Mouse (Mus musculus) thymus, postnatal 0 days (tissue): ENCODE results near the gene Ghr. TPM values are rescaled to one million over a fixed set of nuclear protein-coding genes. Genes with fewer than 3 reads are reported as not detected.

Source experiments
- DNase-seq: peaks from one replicate; pipeline ENCODE4 v3.0.0-alpha.2; 2015; ENCODE audit warnings: low spot score
- polyA plus RNA-seq: library from polyadenylated mRNA; unstranded; fragments of >200 nt; fragmentation: Nextera tagmentation; extraction: Ambion mirVana; gene quantifications from 2 replicates; pipeline ENCODE4 v1.2.1, GENCODE M21; 2015

The Ghr gene
- polyA plus RNA-seq, 1 experiment from 2014 or later = 5.4 TPM

DNA sequence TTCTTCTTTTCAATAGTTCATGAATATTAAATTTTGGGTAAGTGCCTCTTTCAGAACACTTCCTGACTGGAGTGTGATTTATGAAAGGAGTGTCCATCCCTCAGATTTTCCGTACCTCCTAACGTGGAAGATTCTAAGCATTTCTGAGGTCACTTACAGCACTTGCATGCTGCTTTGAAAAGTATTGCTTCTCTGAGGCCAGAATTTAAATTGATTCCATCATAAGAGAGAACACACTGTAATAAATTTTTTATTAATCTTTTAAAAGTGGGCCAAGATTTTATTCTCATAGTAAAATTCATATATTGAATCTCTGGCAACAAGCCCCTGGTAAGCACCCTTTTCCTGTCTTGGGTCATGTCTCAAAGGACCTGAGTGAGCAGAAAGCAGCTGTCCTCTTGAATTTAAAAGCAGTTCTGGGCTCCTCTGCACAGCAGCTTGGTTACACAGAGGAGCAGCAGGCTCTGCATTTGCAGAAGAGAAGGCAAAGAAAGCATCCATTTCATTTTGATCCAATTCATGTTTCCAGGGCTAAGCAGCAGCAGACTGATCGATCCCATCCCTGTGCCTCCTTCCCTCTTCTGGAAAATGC, 46.9 kb downstream of the Ghr start:
- DNase-seq = no peak

DNA sequence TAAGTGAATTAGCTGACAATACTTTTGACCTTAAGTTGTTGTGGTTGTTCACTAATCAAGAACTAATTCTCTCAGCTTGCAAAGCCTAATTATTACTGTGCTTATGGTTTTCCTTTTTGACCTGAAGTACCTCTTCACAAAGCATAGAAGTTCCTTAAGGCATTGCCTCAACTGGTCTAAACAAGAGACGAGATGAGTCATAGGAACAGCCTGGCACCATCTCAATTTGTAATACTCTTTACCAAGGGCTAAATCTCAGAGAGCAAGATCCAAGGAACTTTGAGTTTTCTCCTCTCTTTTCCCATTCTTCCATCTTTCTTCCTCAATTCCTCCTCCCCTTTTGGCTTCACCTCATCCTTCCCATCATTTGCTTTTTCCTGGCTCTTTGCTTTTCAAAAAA, 69.3 kb downstream of the Ghr start:
- DNase-seq = no peak

DNA sequence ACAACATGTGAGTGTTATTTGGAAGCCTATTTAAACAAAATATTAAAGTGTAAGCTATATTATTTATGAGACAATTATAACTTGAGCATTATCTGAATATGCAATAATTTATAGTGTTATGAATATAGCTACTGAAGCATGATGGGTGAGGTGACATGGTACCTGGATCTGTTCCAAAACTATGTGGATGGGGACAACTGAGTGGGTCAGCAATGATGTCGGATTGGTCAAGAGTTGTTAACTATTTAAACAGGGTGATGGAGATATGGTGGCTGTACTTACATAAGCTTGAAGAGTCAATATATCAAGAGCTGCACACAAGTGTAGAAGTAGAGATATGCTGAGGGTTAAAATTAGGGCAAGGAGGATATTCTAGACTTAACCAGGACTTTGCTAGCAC, 70.9 kb downstream of the Ghr start:
- DNase-seq = no peak

DNA sequence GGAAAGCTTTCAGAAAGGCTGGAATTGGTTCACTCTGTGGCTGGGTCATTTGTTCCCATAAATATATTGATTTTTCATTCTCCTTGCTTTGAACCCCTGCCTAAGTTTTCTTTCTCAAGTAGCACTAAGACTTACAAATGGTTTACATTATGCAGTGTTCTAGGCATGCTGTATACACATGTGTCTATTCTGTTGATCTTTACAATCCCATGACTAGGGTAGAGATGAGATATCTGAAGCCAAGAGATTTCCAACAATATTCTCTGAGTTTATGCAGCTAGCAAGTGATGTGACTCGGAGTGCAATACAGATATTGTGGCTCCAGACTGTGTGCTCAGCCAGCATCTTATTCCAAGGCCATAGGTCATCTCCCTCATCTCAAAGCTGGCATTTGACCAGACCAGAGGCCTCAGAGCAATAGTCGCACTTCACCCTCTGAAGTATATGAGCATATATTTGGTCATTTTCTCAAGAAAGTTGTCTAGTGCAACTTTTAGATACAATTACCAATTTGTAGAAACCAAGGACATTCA, 71.6 kb downstream of the Ghr start:
- no peak for DNase-seq

DNA sequence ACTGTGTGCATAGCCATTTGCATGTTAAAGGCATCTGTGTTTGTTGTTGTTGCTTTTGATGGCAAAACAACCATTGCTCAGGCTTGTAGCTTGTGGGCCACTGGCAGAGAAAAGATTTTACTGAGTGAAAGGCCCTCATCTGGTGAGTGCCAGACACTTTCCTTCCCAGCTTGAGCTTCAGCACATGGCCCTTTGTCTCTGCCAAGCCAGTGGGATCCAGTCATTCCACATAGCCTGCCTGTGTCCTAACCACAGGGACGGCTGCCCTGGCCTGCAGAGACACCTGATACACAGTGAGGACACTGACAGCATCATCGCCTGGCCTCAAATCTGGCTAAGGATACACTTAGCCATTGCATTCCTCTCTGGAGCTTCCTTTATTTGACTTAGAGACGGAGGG, 74.2 kb downstream of the Ghr start:
- DNase-seq = no peak

DNA sequence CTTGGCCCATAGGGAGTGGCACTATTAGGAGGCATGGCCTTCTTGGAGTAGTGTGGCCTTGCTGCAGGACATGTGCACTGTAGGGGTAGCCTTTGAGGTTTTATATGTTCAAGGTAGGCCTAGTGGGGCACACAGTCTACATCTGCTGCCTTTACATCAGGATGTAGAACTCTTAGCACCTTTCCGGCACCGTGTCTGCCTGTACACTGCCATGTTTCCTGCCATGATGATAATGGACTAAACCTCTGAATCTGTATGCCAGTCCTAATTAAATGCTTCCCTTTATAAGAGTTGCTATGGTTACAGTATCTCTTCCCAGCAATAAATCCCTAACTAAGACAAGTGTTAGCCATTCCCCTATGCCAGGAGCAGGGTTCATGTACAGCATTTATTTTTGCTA, 76.0 kb downstream of the Ghr start:
- DNase-seq = no peak

DNA sequence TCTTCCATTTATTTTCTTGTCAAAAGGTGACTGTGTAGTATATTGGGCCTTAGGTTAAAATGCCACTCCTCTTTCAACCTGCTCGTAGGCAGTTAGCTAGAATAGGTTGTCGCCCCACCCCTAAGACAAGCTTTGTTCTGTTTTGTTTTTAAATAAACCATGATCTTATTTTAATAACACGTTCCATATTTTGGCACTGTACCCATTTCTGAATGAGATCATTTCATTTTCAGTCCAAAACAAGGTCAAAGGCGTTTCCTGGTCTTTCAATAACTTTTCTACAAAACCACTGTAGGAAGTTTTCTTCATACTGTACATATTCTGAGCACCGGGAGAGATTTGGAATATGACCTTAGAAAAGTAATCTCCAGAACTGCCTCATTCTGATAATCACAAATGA, 78.6 kb downstream of the Ghr start:
- no peak for DNase-seq

DNA sequence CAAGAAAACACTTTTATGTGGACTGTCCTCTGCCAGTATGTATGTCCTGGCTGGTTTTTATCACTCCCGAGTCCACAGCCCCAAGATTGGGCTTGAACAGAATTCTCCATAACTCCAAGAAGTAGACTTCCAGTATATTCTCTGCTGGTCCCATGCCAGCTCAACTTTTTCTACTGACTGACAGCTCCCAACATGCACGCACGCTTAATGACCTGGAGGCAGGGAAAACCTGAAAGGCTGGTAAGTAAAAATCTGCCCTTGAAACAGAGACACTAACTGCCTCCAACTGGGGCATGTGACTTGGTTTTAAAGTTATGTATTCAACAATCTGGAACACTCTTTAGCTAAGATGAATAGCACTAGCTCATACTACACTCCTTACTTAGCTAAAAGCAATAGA, 81.6 kb downstream of the Ghr start:
- DNase-seq = no peak

DNA sequence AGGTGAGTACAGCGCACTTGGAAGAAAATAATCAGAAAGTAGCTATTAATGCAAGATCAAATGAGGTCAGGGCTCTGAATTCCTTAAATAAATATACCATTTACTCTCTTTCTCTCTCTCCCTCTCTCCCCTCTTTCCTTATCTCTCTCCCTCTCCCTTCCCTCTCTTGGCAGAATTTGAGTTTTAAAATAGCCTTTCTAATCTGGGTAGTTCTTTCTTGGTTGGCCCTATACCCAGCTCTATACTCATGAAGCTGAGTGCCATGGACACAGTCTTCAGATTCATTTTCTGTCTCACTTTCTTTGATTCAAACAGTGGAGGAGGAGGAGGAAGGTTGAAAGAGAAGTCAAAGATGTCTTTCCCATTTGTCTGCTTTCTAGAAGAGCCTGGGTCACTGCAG, 84.3 kb downstream of the Ghr start:
- DNase-seq = no peak

DNA sequence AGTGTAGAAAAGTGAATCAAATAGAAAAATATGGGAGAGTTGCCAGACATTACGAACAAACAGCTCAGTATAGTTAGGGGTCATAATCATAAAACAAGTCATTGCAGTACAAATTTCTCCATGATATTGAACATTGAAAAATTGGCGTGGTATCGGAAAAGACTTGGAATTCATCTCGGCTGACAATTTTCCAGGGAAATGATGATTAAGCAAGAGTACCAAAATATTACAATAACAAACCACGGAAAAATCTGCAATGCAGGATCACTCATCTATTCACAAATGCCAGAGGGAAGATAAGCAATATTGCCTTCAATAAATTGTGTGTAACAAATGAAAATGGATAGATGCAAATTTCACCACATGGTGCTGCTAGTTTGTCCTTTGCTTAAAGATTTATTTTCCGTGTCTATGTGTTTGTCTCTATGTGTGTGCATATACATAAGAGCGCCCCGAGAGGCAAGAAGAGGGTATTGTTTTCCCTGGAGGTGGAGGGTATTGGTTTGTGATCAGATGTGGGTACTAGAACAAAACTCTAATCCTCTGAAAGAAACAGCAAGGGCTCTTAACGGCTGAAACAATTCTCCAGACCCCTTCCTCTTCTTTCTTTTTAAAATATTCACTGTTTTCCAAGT, 85.2 kb downstream of the Ghr start:
- DNase-seq = no peak

DNA sequence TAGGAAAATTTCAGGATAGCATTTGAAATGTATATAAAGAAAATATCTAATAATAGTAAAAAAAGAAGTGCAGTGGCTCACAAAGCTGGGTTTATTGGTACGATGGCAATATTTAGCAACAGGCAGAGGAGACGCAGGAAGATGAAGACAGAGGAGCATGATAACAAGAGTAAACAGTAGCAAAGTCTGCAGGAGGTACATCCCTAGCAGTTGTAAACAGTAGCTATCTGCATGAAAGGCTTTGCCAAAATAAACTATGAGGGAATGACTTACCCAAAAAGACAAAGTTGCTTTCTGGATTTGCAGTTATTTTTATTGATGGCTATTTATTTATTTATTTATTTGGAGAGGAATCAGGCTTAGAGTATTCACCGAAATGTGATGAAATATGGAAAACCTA, 92.4 kb downstream of the Ghr start:
- no peak for DNase-seq

DNA sequence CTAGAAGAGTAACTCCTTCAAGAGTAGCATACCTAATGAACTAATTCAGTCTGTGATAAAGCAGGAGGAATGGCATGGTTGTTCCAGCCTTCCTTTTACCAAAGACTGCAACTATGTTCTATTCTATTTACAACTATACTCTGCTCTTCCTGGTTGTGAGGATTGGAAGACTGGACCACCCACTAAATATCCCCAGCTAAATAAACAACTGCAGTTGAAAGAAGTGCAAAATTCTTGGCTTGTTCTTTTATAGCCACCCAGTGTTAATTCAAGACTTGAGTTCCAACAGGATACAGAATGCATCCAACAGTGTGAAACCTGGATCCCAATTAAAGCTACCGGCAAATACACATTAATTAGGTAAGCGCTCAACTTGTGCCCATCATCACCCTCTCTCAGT, 93.3 kb downstream of the Ghr start:
- no peak for DNase-seq

DNA sequence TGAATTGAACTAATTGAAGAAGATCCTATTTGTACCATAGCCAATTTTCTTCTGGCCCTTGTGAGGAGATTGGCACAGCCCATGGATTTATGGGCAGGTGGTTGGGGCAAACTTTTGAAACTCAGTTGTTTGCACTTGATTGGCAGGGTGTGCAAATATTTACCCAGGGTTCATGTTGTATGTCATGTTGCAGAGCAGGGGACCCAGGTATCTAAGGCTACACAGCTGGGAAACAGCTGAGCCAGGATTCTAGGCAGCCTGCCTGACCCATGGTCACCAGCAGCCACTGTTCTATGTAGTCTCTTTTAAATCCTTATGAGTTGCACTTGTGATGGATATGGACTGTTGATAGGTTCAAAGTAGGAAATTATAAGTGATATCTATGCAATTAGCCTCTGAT, 94.1 kb downstream of the Ghr start:
- no peak for DNase-seq

DNA sequence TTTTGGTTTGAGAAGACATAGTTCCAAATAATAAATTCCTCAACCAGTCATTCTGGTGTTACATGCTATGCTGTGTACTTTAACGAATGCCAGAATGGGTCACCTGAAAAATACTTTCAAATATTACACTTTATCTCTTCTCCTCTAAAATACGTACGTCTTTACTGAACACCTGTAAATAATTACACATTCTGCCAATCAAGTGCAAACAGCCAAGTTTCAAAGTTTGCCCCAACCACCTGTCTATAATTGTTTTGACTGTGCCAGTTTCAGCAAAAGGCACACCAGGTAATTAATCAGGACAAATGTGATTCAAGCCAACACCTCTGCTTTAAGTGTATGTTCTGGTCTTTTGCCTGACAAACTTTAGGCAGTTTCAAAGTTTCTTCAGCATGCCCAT, 94.7 kb downstream of the Ghr start:
- no peak for DNase-seq

DNA sequence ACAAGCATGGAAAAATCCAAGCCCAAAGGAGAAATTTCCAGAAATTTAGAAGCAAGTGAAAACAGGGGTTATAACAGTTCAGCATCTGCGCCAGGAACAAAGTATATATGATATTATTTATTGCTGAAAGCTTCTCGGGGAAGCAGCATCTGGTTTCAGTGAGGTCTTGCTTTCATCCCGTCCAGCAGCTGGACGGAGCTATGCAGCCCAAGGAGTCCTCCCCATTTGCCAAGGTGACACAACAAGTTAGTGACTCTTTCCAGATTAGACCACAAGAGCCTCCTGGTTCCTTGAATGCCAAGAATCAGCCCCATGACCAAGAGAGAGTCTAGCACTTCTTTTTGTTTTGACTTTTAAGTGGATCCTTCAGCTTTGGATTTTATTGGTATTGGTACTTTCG, 96.6 kb downstream of the Ghr start:
- no peak for DNase-seq

DNA sequence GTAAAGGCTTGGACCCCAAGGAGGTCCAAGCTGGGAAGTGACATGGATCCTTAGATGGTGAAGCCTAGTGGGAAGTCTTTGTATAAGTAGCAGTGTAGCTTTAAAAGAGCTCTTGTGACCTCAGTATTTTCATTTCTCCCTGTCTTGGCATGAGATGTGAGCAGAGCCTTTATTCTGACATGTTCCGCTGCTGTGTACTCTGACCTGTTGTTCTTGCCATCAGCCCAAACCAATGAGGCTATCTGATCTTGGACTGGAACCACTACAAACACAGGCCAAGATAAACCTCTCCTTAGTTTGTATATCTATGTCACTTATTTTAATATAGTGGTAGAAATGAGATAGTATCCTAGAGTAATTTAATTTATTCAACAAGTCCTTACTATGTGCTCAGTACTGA, 97.9 kb downstream of the Ghr start:
- DNase-seq = no peak

DNA sequence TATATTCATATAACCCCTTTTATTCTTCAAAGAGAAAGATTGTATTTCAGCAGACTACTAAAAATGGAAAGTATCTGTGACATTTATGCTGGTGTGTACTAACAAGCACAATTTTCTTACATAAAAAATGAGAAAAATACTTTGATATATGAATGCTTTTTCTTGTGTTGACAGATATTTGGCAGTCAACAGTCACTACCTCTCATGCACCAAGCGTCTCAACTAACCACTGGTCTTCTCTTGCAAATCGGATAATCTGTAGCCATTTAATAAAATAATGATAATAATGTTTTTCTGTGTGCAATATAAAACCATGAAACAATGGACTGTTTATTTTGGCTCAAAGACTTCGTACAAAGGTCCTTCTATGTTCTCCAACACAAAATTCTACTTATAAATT, 99.8 kb downstream of the Ghr start:
- no peak for DNase-seq

DNA sequence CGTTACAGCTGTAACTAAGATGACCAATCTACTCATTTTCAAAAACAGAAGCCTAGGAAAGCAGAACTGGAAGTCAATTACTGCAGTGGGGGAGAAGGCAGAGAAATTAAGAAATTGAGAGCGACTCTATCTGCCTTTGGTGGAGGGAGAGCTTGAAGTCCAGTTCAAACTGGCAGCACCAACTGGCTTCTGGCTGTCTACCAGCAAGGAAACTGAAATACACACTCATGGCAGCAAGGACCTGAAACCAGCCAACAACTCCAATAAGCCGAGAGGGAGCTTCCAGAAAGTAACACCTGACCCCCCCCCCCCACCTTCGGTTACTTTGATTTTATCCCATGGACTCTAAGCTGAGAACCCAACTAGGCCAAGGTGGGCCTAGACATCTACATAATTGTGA, 114.1 kb downstream of the Ghr start:
- DNase-seq = no peak

DNA sequence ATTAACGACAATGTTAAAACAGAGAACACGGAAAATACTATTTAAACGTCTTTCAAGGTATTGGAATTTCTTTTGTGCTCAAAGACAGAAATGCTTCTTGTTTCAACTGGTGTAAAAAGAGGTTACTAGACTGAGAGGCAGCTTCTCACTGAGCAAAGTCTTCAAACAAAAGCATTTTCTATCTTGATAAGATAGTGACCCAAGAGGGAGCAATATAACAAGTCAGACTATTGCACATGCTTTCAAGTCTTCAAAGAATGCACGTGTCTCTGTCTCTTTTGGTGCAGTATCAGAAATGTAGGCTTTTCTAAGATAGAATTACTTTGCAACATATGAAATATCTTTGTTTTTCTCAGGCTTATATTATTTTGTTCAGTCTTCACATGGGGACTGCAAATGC, 116.7 kb downstream of the Ghr start:
- no peak for DNase-seq

DNA sequence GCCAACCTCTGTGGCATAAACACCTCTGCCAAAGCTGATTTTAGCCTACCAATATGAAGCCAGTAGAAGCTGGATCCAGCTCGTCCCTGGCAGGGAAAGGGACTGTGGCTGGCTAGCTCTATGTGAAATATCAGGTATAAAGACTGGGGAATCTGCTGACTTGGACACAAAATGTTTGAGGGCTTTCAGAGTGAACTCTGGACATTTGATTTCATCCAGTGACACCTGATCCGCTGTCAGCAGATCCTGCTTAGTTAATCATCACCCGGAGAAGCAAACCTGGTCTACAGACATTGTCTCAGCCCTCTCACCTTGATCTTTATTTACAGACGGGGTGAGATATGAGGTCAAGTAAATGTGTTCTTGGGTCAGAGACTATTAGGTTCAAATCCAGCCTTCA, 118.5 kb downstream of the Ghr start:
- DNase-seq = no peak

DNA sequence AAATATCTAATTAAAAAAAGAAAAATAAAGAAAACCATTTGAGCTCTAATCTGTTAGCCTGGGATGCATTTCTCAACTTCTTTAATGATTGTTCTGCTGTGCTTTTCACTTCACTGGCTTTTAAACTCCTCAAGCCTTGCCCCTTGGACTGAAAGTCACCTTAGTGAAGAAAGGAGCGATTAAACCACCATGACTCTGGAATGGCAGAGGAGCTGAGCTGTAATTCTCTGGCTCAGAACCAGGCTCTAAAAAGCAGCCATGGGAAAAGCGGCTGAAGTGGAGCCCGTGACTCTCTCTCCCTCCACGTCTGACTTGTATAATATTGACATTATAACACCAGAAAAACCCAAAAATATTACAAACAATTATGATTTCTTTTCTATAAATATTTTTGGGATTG, 126.7 kb downstream of the Ghr start:
- no peak for DNase-seq

DNA sequence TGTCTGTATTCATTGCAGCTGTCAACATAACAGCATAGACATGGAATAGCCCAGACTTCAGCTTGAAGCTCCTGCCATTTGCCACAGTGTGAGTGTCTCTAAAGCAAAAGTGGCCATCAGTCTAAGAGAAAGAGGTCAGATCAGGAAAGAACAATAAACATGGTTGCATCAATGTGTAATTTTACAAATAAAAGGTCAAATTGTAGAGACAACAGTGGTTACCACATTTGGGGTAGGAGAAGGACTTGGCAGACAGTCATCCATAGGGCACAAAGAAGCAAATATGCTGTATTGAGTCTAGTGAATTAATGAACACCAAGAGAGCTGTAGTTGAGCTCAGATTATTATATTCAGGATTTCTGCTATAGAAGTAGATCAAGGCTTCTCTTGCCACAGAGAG, 127.7 kb downstream of the Ghr start:
- no peak for DNase-seq

DNA sequence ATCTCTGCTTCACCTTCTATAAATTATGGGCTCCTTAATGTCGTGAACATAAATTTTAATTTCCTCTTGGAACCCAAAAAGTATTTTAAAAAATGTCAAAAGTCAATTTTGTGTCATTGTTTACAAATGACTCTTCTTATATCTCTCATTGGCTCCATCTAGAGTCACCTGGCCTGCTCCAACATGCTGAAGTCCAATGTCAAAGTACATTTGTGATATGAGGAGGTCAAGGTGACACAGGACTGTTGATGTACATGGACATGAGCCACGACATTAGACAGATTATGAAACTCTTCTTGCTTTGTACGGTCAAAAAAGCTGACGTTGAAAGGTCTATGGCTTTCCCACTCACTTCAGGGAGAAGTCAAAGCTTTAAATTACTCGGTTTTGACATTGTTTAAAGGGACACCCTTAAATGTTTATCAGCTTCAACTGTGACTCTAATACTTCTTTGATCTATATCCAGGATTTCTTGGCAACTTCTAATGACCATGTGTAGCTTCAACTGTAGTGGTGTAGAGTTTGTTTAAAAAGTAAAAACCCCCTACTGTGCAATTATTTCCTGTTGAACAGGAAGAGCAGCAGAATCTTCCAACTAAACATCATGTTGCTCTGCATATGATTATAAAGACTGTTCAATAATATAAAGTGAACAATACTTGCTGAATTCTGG, 131.1 kb downstream of the Ghr start:
- DNase-seq = no peak
